Mouse (Mus musculus): ENCODE data around the gene Agtpbp1.

DNA sequence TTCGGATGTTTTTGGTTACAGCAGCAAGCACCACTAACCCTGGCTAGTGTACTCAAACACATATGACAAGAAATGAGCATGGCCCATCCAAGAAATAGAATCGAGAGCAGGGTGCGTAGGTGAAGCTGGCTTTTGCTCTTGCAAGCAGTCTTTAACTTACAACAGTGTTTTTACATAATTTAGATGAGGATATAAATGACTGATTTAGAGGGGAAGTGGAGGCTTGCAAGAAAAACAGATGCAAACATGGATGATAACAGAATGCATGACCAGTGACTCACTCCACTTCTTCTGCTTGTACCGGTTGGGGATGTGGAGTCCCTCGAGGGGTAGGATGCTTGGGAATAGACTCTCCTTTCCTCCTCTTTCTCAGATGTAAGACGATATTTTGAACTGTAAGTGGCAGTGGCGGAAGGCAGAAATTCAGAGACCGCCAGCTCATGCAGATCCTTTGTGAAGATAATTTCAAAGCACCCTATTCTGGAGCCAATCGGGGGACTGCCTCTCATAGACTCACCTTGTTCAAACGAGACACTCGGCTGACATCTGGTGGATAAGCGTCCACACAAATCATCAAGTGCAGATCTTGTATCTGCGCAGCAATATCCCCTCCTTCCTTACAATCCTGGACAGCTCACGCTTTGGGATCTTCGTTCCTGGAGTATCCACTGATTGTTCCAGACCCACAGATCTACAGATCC, 168.3 kb downstream of the Agtpbp1 start:
- TF ChIP-seq CHD2 (IDR thresholded peaks at IDR 0.05; ENCODE audit: low read depth, low read length) (no peak), ZC3H11A (IDR thresholded peaks at IDR 0.05; ENCODE audit: borderline replicate concordance, low read depth, low read length) (no peak), MAFK (IDR thresholded peaks at IDR 0.05; ENCODE audit: insufficient read depth, low read depth, low read length) (no peak), ZNF384 (IDR thresholded peaks at IDR 0.05; ENCODE audit: low read depth, low read length) (no peak)
